Mouse (Mus musculus): ENCODE results near the gene Lrrc49.

DNA sequence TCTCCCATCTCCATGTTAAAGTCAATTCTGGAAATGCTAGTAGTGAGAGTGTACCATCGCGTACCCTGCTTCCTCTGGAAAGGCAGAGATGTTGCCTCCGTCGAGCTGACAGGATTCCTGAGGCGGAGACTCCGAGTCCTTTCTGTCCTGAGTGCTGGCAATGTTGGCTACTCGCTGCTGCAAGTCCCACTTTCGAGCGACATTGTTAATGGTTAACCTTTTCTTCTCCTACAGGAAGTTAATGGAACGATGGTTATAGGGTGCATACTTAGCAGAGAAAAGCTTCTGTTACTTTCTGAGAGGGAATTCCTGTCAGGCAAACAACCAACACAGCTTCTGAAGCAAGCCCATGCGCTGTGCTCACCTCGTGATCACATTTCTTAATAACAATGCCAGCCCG lies 77.8 kb downstream of the Lrrc49 start:
- TF ChIP-seq GATA1 (IDR thresholded peaks at IDR 0.05; ENCODE audit: borderline replicate concordance, low read length) = no peak
- no peak for TF ChIP-seq FLI1 (IDR thresholded peaks at IDR 0.05; ENCODE audit: low read length)

All from megakaryocyte, embryonic 14.5 days (primary cell).